Mouse (Mus musculus) 3T3-L1 (cell line): Measurements from ENCODE around the gene Gmds.
A peak's percentile ranks its signal among the peaks of the same experiment; 100 is the strongest.

Source experiments
- DNase-seq: peaks from one replicate; pipeline ENCODE4 v3.0.0-alpha.2; 2015; ENCODE audit warnings: low read depth, low spot score

Gmds gene

GRCm38 (mm10) chr13:32161567-32161966 lies 177.0 kb downstream of the Gmds start:
- no peak for DNase-seq

- DNase-seq: no peak
These were observed 180.3 kb downstream of the Gmds start for GRCm38 (mm10) chr13:32158240-32158639.

DNA sequence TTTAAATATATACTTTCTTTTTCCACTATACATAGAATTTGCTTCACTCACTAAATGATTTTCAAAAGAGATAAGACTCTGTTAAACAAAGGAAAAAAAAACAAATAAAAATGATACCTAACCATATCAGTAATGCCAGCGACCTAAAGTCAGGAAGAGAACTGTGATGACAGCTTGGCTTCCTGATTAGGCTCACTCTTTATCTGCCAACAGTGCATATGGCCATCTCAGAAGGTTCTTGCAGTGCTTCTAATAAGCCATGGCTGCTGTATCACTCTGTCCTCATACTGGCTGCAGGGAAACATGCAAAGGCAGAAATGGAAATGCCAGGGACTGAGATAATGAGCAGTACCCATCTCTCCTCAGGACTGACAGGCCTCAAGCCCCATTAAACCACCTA lies 192.6 kb downstream of the Gmds start:
- DNase-seq: no peak

DNA sequence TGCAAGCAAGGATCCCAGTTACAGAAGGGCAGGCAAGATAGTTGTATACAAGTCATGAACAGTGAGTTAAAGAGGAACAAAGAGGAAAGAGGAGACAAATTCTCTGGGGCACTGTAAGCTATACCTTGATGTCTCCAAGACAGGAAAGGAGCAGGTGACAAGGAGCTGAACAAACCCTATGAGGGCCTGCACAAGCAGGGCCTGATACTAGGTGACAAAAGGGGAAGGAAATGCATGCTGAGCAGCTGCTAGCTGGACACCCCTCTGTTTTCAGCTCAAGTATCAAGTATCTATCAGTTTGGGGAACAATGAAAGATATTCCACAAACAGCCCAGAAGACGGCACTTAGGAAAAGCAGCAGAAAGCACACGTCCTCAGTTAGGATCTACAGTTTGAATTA lies 193.4 kb downstream of the Gmds start:
- no peak for DNase-seq

GRCm38 (mm10) chr13:32143651-32144050 lies 194.9 kb downstream of the Gmds start:
- peak; percentile 36 for DNase-seq

GRCm38 (mm10) chr13:32134663-32135273 lies 203.8 kb downstream of the Gmds start:
- peak; percentile 47 for DNase-seq

- no peak for DNase-seq
These were observed 208.6 kb downstream of the Gmds start for GRCm38 (mm10) chr13:32129970-32130369.

DNA sequence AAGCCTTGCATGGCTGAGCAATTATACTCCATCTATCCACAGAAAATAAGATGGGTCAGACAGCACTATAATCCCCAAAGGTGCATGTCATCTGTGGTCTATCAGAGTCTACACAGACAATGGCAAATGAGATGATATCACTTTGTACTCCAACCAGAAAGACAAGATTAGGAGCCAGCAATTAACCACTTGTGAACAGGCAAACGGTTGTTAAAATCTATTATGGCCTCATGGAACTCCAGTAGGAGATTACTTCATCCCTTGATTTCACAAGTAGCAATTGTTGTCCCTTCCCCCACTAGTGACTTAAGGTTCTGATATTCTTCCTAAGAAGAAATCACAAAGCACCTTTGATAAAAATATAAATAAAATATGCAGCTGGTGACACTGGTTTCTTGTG lies 220.2 kb downstream of the Gmds start:
- DNase-seq: no peak

GRCm38 (mm10) chr13:32115468-32115867 lies 223.1 kb downstream of the Gmds start:
- no peak for DNase-seq

DNA sequence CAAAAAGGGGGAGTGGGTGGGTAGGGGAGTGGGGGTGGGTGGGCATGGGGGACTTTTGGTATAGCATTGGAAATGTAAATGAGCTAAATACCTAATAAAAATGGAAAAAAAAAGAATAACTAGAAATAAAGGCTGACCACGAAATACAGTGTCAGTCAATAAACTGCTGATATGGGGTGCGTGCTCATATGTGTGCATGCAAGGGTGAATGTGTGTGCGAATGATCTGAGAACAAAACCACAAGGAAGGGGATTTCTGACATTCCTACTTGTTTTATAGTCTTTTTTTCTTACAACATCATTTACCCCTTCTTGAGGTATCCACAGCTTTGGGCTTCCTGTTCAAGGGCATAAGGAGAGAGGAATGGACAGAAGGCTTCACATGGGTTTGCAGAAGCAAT lies 224.7 kb downstream of the Gmds start:
- no peak for DNase-seq

DNA sequence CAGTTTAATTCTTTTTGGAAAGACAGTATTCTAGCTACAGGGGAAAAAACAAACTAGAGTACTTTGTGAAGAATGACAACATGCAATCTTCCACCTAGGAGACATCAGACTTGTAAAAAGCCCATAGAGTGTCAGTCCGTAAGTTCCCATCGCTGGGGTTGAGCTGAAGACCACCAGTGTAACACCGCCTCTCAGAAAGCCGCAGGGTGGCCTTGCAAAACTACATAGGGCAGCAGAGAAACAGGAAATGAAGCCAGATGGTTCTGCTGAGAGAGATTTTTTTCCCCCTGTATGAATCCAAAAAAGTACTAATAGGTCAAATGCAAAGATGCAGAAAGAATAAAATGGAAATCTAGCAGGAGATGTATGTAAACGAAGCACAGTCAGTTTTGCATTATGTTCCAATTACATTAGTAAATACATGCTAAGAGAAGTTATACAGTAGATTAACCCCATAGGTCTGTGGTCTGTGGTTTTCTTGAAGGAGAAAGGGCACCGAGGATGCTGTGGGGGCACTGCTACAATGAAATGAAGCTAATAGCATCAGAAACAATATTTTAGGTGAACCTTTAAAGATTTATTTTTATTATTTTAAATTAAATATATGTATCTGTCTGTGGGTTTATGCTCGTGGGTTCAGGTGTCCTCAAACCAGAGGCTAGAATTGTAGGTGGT lies 250.1 kb downstream of the Gmds start:
- DNase-seq: no peak

GRCm38 (mm10) chr13:32080520-32081249 lies 257.9 kb downstream of the Gmds start:
- peak; percentile 53 for DNase-seq

DNA sequence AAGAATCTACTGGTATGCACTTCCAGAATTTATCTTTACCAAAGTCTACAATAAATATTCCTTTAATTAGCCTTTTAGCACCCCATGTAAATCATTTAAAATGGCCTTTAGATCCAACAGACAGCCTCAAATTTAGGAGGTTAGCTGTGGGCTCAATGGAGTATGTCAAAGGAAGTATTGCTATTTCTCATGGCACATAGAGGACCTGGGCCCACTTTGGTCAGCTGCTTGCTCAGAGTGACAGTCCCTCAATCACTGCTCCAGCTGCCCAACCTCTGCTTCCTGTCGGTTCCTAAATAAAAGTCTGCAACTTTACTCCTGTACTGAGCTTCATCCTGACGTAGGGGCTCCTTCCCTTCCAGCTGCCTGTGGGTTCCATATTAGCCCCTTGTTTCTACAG lies 264.9 kb downstream of the Gmds start:
- DNase-seq: no peak

DNA sequence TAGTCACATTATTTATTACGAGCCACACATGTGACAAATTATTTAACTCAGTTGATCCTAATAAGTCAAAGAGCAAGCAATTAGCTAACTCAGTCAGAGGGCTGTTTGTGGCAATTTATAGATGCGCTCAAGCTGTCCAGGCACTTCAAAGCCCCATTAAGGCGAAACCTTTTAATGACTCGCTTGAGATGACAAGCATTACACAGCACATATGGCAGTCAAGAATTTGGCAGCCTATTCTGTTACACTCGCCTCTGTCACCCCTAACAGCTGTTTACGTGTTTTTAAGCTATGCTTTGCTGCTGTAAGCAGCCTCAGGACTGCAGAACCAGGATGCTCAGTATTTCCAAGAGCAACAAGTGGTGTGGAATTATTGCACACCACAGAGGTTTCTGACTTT lies 283.2 kb downstream of the Gmds start:
- DNase-seq: peak; percentile 23

DNA sequence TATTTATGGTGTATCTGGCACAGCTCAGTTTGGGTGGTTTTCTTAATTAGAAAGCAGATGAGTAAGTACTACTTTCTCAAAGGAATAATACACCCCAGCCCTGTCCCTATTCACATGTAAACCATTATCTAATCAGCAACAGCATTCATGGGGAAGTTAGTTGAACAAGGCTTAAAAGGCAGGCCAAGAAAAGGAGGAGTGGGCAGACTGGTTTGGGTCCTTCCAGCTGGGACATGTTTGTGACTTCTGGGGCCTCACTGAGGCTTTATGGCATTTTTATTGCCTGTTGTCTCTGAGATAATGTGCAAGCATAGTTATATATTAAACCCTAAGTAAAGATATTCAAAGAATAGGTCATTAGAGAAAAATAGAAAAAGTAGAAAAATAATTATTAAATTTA lies 285.0 kb downstream of the Gmds start:
- DNase-seq: no peak

DNA sequence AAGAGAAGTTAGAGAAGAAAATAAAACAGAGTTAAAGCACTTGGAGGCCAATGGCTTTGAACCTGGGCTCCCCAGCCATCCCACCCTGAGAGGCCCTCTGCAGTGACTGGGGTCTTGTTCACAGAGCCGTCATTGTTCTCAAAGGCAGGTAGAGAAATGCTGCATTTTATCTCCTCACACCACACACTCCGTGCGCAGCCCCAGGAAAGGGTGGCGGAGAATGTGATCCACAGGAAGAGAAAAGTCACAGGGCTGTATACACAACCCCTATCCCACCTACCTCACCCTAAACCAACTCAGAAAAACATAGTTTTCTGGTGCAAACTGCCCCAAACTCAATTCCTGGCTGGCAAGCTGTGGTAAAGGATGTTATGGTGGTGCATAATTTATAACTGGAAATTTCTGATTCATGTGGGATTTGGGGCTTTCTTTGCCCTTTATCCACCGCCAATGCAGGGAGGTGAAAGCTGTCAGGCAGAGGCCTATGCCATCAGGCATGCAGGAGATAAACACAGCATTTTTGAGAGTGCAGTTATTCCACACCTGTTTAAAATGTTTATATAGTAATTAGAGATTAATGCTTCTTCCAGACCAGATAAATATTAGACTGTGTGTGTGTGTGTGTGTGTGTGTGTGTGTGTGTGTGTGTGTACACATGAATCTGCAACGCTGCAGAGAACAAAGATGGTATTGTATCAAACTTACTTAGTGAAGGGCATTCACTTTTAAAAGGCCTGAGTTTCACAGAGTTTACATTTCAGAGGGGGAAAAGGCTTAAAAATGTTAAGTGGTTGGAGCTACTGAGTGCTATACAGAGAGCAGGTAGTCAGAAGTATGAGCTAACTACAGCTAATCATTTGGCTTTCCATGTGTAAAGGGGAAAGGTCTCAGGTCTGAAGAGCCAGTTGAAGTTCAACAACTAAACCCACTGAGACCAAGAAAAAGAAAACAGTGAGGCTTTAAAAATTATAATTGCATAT lies 290.3 kb downstream of the Gmds start:
- no peak for DNase-seq

DNA sequence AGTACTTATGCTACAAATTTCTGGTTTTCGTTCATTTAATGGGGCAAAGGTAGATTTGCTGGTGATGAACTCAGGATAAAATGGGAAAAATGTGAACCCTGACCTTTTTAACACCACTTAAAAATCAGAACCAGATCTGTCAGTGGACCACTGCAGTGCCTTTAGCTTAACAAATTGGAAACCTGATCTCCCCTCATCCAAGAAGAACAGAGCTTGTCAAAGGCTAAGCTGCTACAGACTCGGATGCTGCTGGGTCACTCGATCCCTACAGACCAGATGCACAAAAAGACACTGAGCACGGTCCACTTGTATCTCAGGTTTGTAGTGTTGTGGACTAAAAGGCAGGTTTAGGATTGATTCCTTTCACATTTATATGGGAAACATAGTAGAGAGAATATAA lies 291.6 kb downstream of the Gmds start:
- no peak for DNase-seq

DNA sequence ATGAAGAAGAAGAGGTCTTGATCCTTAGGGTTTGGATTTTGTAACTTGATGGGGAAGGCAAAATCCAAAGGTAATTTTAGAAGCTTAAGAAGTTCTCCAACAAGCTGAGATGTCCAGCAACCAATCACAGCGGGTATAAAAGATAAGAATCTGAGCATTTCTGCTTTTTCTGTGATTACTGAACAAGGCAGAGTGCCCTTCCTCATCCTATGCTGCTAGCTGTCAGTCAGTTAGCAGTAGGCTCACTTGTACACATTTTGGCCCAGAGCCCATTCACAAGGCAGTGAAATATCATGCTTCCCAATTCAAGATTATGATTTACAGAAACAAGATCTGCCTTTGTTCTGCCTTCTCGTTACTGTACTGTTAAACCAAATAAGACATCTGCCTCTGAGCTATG lies 295.8 kb downstream of the Gmds start:
- DNase-seq: no peak

- no peak for DNase-seq
These were observed 297.7 kb downstream of the Gmds start for GRCm38 (mm10) chr13:32040822-32041221.

DNA sequence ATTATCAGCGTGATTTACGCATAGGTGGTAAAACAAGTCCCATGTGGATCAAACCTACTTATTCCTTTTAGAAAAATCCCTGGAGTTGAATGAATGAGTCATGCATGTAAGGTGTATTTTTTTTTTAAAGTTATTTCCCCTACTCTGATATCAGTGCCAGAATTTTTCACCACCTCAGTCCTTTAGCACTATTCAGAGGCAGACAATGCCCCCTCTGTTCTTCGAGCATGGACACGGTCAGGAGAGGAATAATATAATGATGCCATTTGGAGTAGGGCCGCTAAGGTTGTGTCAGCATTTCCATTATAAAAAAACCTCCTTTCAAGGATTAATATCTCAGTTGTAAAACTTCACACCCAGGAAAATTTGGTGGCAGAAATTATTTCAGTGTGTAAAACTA lies 301.6 kb downstream of the Gmds start:
- no peak for DNase-seq

DNA sequence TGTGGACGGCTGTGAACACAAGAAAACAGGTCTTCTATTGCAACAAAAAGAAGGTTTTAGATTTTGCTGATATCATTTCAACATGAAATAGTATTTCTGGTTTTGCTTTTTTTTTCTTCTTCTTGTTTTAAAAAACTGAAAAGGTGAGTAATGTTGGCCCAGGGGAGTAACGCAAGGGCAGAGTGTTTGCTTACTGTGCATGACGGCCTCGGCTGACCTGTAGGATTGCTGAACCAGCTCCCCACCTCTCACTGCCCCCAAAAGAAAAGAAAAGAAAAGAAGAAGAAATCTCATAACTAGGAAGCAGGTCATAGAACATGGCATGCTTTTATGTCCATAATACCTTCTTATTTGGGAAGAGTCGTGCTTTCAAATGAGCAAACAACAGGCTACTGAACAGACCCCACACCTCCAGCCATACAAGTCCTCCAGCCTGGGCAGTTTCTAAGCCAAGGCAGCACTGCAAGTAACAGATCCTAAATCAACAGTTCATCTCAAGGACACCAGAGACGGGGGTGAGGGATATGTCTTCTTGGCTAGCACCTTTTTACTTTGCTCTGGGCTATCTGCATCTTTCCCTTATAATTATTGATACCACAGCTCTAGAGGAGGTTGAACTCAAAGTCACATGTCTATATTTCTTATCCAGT lies 303.6 kb downstream of the Gmds start:
- no peak for DNase-seq
